Mouse (Mus musculus): Measurements from ENCODE around the gene Nfatc2. TPM values are rescaled to one million over a fixed set of nuclear protein-coding genes. Genes with fewer than 3 reads are reported as not detected.

Nfatc2 gene
- polyA plus RNA-seq, 1 experiment from 2014 or later = 9.9 TPM

DNA sequence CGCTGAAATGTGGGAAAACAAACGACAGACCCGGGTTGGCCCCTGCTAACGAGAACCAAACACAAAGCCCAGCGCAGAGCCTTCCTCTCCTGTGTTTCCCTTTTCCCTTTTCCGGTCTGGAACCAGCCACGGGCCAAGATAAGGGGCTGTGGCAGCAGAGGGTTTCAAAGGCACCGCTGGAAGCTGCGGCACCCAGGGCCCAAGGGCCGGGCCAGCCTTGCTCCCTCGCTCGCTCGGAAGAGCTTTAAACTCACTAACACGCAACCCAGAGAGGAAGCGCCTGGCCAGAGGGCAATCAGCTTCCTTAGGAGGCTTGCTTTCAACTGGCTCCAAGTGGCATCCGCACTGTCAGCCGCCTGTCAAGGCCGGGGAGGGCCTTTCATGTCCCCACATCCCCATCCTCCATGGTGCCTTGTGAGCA, 47.9 kb downstream of the Nfatc2 start:
- Histone ChIP-seq H3K4me1 (replicated peaks) (peaks cover 90% of the 10 kb centered on the region), H3K9ac (peak overlapping the region; percentile 12; the same call in 1 of the 2 replicates), H3K9me3 (replicated peaks) (no peaks in the 10 kb centered on the region), H3K36me3 (no peaks in the 10 kb centered on the region), H3K27me3 (replicated peaks) (peaks cover 40% of the 10 kb centered on the region), H3K4me3 (no peak overlapping the region), H3K4me2 (peak overlapping the region; percentile 43), H3K27ac (ENCODE audit: poor library complexity, severe bottlenecking) (peak overlapping the region; percentile 23; the same call in 1 of the 2 replicates)
- peak; percentile 36 for ATAC-seq (ENCODE audit: insufficient number of reproducible peaks, low FRiP score)
- 11% methylated on average over 18 of the region's 18 CpGs for WGBS

GRCm38 (mm10) chr2:168552405-168552804, 49.1 kb downstream of the Nfatc2 start:
- Histone ChIP-seq H3K36me3 (no peaks in the 10 kb centered on the region), H3K27me3 (replicated peaks) (peaks cover 30% of the 10 kb centered on the region), H3K27ac (ENCODE audit: poor library complexity, severe bottlenecking) (no peak overlapping the region), H3K4me2 (no peak overlapping the region), H3K9ac (no peak overlapping the region), H3K4me1 (replicated peaks) (peaks cover 93% of the 10 kb centered on the region), H3K4me3 (no peak overlapping the region), H3K9me3 (replicated peaks) (no peaks in the 10 kb centered on the region)
- WGBS = 52% methylated on average over 5 of the region's 5 CpGs
- ATAC-seq (ENCODE audit: insufficient number of reproducible peaks, low FRiP score) = no peak

- ATAC-seq (ENCODE audit: insufficient number of reproducible peaks, low FRiP score) = no peak
- Histone ChIP-seq H3K27me3 (replicated peaks) (peaks cover 28% of the 10 kb centered on the region), H3K4me1 (replicated peaks) (peaks cover 88% of the 10 kb centered on the region), H3K4me3 (no peak overlapping the region), H3K9ac (no peak overlapping the region), H3K4me2 (no peak overlapping the region), H3K9me3 (replicated peaks) (no peaks in the 10 kb centered on the region), H3K36me3 (no peaks in the 10 kb centered on the region), H3K27ac (ENCODE audit: poor library complexity, severe bottlenecking) (no peak overlapping the region)
- WGBS = 85% methylated on average over 7 of the region's 7 CpGs
These were observed 50.2 kb downstream of the Nfatc2 start for GRCm38 (mm10) chr2:168551218-168551617.

GRCm38 (mm10) chr2:168549326-168549725, 52.1 kb downstream of the Nfatc2 start:
- 49% methylated on average over 12 of the region's 12 CpGs for WGBS
- Histone ChIP-seq H3K4me1 (replicated peaks) (peaks cover 82% of the 10 kb centered on the region), H3K36me3 (no peaks in the 10 kb centered on the region), H3K27me3 (replicated peaks) (peaks cover 16% of the 10 kb centered on the region), H3K4me3 (no peak overlapping the region), H3K27ac (ENCODE audit: poor library complexity, severe bottlenecking) (no peak overlapping the region), H3K4me2 (no peak overlapping the region), H3K9me3 (replicated peaks) (no peaks in the 10 kb centered on the region), H3K9ac (no peak overlapping the region)
- no peak for ATAC-seq (ENCODE audit: insufficient number of reproducible peaks, low FRiP score)

- Histone ChIP-seq H3K9me3 (replicated peaks) (no peaks in the 10 kb centered on the region), H3K27me3 (replicated peaks) (0 out of 2 replicates have a peak, but pooled peaks cover 11% of the 10 kb centered on the region), H3K36me3 (no peaks in the 10 kb centered on the region), H3K9ac (no peak overlapping the region), H3K27ac (ENCODE audit: poor library complexity, severe bottlenecking) (no peak overlapping the region), H3K4me2 (no peak overlapping the region), H3K4me3 (no peak overlapping the region), H3K4me1 (replicated peaks) (peaks cover 82% of the 10 kb centered on the region)
- WGBS = 46% methylated on average over 4 of the region's 4 CpGs
- ATAC-seq (ENCODE audit: insufficient number of reproducible peaks, low FRiP score) = no peak
These were observed 53.4 kb downstream of the Nfatc2 start for GRCm38 (mm10) chr2:168548008-168548407.

GRCm38 (mm10) chr2:168545901-168546557, 55.4 kb downstream of the Nfatc2 start:
- Histone ChIP-seq H3K4me3 (no peak overlapping the region), H3K27ac (ENCODE audit: poor library complexity, severe bottlenecking) (no peak overlapping the region), H3K27me3 (replicated peaks) (peaks cover 18% of the 10 kb centered on the region), H3K9me3 (replicated peaks) (no peaks in the 10 kb centered on the region), H3K4me2 (no peak overlapping the region), H3K9ac (no peak overlapping the region), H3K36me3 (no peaks in the 10 kb centered on the region), H3K4me1 (replicated peaks) (peaks cover 64% of the 10 kb centered on the region)
- ATAC-seq (ENCODE audit: insufficient number of reproducible peaks, low FRiP score) = no peak
- 71% methylated on average over 15 of the region's 15 CpGs for WGBS

GRCm38 (mm10) chr2:168544102-168544501, 57.4 kb downstream of the Nfatc2 start:
- Histone ChIP-seq H3K4me3 (no peak overlapping the region), H3K9ac (no peak overlapping the region), H3K4me1 (replicated peaks) (peaks cover 63% of the 10 kb centered on the region), H3K36me3 (no peaks in the 10 kb centered on the region), H3K27me3 (replicated peaks) (peaks cover 11% of the 10 kb centered on the region), H3K27ac (ENCODE audit: poor library complexity, severe bottlenecking) (peak overlapping the region; percentile 11; the same call in 1 of the 2 replicates), H3K4me2 (no peak overlapping the region), H3K9me3 (replicated peaks) (no peaks in the 10 kb centered on the region)
- whole genome bisulfite sequencing = 39% methylated on average over 13 of the region's 13 CpGs
- ATAC-seq (ENCODE audit: insufficient number of reproducible peaks, low FRiP score) = peak; percentile 52; the same call in 1 of the 2 replicates

DNA sequence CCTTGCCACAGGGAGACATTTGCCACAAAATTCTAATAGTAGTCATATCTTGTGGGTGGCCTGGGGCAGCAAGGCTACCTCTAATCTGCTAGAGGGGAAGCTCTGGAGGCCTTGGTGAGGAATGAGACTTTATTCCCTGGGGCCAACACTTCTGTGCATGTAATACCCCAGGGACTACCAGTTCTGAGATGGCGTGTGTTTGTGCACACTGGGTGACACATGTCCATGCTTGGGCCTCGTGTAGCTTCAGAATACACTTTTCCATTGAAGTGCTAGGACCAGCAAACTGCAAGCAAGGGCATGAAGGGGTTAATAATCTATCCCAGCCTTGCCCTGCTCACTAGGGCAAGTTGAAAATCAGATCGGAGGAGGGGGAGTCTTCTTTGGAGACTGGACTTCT, 58.4 kb downstream of the Nfatc2 start:
- Histone ChIP-seq H3K4me2 (no peak overlapping the region), H3K36me3 (no peaks in the 10 kb centered on the region), H3K9me3 (replicated peaks) (no peaks in the 10 kb centered on the region), H3K27ac (ENCODE audit: poor library complexity, severe bottlenecking) (no peak overlapping the region), H3K4me1 (replicated peaks) (peaks cover 53% of the 10 kb centered on the region), H3K9ac (no peak overlapping the region), H3K4me3 (no peak overlapping the region), H3K27me3 (replicated peaks) (peaks cover 8% of the 10 kb centered on the region)
- WGBS = 58% methylated on average over 3 of the region's 3 CpGs
- no peak for ATAC-seq (ENCODE audit: insufficient number of reproducible peaks, low FRiP score)

GRCm38 (mm10) chr2:168541223-168541622, 60.2 kb downstream of the Nfatc2 start:
- H3K36me3 ChIP-seq = no peaks in the 10 kb centered on the region
- no peak for ATAC-seq (ENCODE audit: insufficient number of reproducible peaks, low FRiP score)
- no peak overlapping the region for H3K9ac ChIP-seq
- H3K9me3 ChIP-seq (replicated peaks) = no peaks in the 10 kb centered on the region
- WGBS = 78% methylated on average over 7 of the region's 7 CpGs
- no peak overlapping the region for H3K4me2 ChIP-seq
- peaks cover 8% of the 10 kb centered on the region for H3K27me3 ChIP-seq (replicated peaks)
- no peak overlapping the region for H3K27ac ChIP-seq (ENCODE audit: poor library complexity, severe bottlenecking)
- H3K4me3 ChIP-seq = no peak overlapping the region
- peaks cover 40% of the 10 kb centered on the region for H3K4me1 ChIP-seq (replicated peaks)

DNA sequence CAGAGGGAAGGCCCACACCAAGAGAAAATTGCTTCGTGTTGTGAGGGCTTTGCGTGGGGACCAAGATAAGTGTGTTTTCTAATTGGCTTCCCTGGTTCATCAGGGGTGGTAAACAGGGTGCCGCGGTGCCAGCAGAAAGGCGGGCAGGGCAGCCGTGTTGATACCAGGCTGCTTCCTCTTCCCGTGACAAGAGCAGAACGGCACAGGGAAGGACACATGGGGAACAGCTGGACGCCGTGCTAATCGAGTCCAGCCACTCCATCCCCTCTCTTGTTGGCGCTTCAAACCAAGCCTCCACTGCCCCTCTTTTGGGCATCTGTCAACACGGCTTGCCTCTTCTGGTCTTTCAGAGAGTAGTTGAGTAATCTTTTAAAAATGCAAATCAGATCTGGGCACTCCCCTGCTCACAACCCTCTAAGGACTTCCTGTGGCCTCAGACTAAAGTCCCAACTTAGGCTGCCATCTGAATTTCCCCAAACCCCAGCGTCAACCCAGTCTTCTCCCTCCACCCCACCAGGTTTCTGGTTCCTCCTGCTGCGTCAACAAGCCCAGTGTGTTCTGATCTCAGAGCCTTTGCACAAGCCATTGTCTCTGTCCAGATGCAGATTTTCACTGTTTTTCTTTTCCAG, 61.7 kb downstream of the Nfatc2 start:
- H3K9ac ChIP-seq = no peak overlapping the region
- no peak overlapping the region for H3K27ac ChIP-seq (ENCODE audit: poor library complexity, severe bottlenecking)
- H3K36me3 ChIP-seq = peaks cover 6% of the 10 kb centered on the region
- no peaks in the 10 kb centered on the region for H3K9me3 ChIP-seq (replicated peaks)
- H3K4me3 ChIP-seq = no peak overlapping the region
- ATAC-seq (ENCODE audit: insufficient number of reproducible peaks, low FRiP score) = no peak
- 50% methylated on average over 15 of the region's 15 CpGs for WGBS
- H3K27me3 ChIP-seq (replicated peaks) = peaks cover 11% of the 10 kb centered on the region
- H3K4me1 ChIP-seq (replicated peaks) = peaks cover 31% of the 10 kb centered on the region
- no peak overlapping the region for H3K4me2 ChIP-seq

DNA sequence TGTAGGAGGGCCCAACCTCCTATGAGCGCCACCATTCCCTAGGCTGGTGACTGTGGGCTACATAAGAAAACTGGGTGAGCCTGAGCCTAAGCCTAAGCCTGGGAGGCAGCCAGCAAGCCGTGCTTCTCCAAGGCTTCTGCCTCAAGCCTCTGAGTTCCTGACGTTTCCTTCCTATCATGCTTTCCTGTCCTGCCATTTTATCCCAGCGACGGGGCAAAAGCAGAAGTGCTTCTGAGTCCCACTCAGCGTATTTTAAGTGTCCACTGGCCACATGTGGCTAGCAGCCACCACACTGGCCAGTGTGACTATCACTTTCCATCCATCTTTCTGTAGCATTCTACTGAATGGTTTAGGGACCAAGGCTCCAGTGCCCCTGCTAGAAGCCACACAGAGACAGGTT, 62.4 kb downstream of the Nfatc2 start:
- H3K27me3 ChIP-seq (replicated peaks) = peaks cover 12% of the 10 kb centered on the region
- no peak for ATAC-seq (ENCODE audit: insufficient number of reproducible peaks, low FRiP score)
- WGBS = 81% methylated on average over 6 of the region's 6 CpGs
- peaks cover 8% of the 10 kb centered on the region for H3K36me3 ChIP-seq
- H3K4me3 ChIP-seq = no peak overlapping the region
- H3K9me3 ChIP-seq (replicated peaks) = no peaks in the 10 kb centered on the region
- H3K9ac ChIP-seq = no peak overlapping the region
- H3K4me2 ChIP-seq = no peak overlapping the region
- peaks cover 24% of the 10 kb centered on the region for H3K4me1 ChIP-seq (replicated peaks)
- H3K27ac ChIP-seq (ENCODE audit: poor library complexity, severe bottlenecking) = no peak overlapping the region
